ENCODE assay signal across 25 mouse cellular contexts in the genomic region with DNA sequence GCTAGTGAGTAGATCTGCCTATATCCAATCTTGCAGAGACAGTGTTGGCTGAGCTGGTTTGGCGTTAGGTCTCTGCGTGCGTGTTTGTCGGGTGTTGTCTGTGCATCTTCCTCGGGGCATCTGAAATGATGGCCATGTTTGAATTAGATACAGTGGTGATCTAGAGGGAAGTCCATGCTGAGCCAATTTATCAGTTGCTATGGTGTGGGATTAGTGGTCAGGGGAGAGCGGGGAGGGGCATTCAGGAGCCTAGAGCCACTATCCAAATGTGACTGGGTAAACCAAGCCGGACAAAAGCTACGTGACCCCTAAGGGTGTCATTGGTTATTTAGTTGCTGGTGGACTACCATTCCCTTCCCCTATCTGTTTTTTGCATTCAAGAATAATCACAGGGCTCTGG. TPM values are rescaled to one million over a fixed set of nuclear protein-coding genes. Genes with fewer than 3 reads are reported as not detected.
"Had no signal": no experiment of that assay in that cellular context is flagged by ENCODE, and none has a peak within 500 bp of the region (broad histone marks: within the 10 kb centered on the region; RNA-seq: fewer than 3 reads in every experiment).

No protein-coding gene starts in this region.

- DNase-seq: kidney, adult 11 months; kidney, adult 8-10 months; kidney, postnatal 10 days; kidney, postnatal 36 days; layer of hippocampus, postnatal 36 days; left cerebral cortex, postnatal 4 days; liver; lung, embryonic 14.5 days; retina, postnatal 1 day; right cerebral cortex, postnatal 25 days; spleen, adult 18-20 months; thymus, postnatal 25 days had no signal

- H3K9me3 ChIP-seq: intestine, embryonic 15.5 days; kidney, embryonic 15.5 days; limb, embryonic 13.5 days; liver, embryonic 12.5 days; liver, embryonic 15.5 days; neural tube, embryonic 13.5 days; stomach, embryonic 15.5 days had no signal

- H3K27me3 ChIP-seq: intestine, embryonic 15.5 days; kidney, embryonic 15.5 days; limb, embryonic 13.5 days; liver, embryonic 12.5 days; neural tube, embryonic 13.5 days; stomach, embryonic 15.5 days had no signal

- H3K4me2 ChIP-seq: intestine, embryonic 15.5 days; kidney, embryonic 15.5 days; limb, embryonic 13.5 days; liver, embryonic 12.5 days; liver, embryonic 15.5 days; lung, embryonic 14.5 days; neural tube, embryonic 13.5 days; stomach, embryonic 15.5 days had no signal

- H3K4me1 ChIP-seq: intestine, embryonic 15.5 days; limb, embryonic 13.5 days; neural tube, embryonic 13.5 days; stomach, embryonic 15.5 days had no signal

- H3K4me3 ChIP-seq: intestine, embryonic 15.5 days; kidney, embryonic 15.5 days; left cerebral cortex, adult 2 months; limb, embryonic 13.5 days; liver, embryonic 12.5 days; liver, embryonic 15.5 days; myocyte; neural tube, embryonic 13.5 days; stomach, embryonic 15.5 days had no signal

- H3K27ac ChIP-seq: intestine, embryonic 15.5 days; kidney, embryonic 15.5 days; left cerebral cortex, adult 2 months; limb, embryonic 13.5 days; liver, embryonic 12.5 days; liver, embryonic 15.5 days; macrophage; neural tube, embryonic 13.5 days; stomach, embryonic 15.5 days had no signal

- H3K9ac ChIP-seq: intestine, embryonic 15.5 days; kidney, embryonic 15.5 days; limb, embryonic 13.5 days; liver, embryonic 12.5 days; liver, embryonic 15.5 days; lung, embryonic 14.5 days; neural tube, embryonic 13.5 days; stomach, embryonic 15.5 days had no signal

- ATAC-seq: intestine, embryonic 15.5 days; liver, embryonic 12.5 days; lung, postnatal 0 days had no signal

- H3K36me3 ChIP-seq: intestine, embryonic 15.5 days; kidney, embryonic 15.5 days; limb, embryonic 13.5 days; liver, embryonic 12.5 days; liver, embryonic 15.5 days; neural tube, embryonic 13.5 days; stomach, embryonic 15.5 days had no signal

RNA-seq across cellular contexts. Expression of a gene that starts 33.4 kb away (rescaled TPM):
- total RNA-seq: monocyte, adult 5-6 weeks; neutrophil, adult 5-6 weeks had no signal
